Mouse (Mus musculus): Measurements from ENCODE around the gene Cnot10. TPM values are rescaled to one million over a fixed set of nuclear protein-coding genes. Genes with fewer than 3 reads are reported as not detected.
A peak's percentile ranks its signal among the peaks of the same experiment; 100 is the strongest.

Cnot10 gene
- polyA plus RNA-seq, 1 experiment: 61.0 TPM

DNA sequence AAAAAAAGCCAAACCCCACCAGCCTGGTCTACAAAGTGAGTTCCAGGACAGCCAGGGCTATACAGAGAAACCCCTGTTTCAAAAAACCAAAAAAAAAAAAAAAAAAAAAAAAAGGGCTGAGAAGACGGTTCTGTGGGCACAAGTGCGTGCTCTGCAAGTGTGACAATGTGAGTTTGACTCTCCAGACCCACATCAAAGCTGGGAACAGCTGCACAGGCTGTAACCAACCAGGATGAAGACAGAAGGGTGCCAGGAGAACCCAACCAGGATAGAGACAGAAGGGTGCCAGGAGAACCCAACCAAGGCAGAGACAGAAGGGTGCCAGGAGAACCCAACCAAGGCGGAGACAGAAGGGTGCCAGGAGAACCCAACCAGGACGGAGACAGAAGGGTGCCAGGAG is 3.8 kb downstream of the Cnot10 start:
- no peaks in the 10 kb centered on the region for H3K4me1 ChIP-seq (ENCODE audit: control insufficient read depth, insufficient read depth, low read length)
- H3K36me3 ChIP-seq (ENCODE audit: control insufficient read depth, insufficient read depth, low read length, poor library complexity, severe bottlenecking): peaks cover 12% of the 10 kb centered on the region
- H3K4me3 ChIP-seq (ENCODE audit: low read depth, low read length): no peak overlapping the region
- H3K27me3 ChIP-seq (ENCODE audit: control insufficient read depth, insufficient read depth, low read length, poor library complexity, severe bottlenecking): no peaks in the 10 kb centered on the region
- no peak overlapping the region for H3K9ac ChIP-seq (ENCODE audit: low read depth, poor library complexity, severe bottlenecking)
- no peak overlapping the region for H3K27ac ChIP-seq (ENCODE audit: insufficient read depth, low read length)
- TF ChIP-seq CTCF (IDR thresholded peaks at IDR 0.05; ENCODE audit: low read depth, low read length) (no peak), EP300 (IDR thresholded peaks at IDR 0.05; ENCODE audit: insufficient read depth, low read depth, low read length) (no peak), POLR2A (IDR thresholded peaks at IDR 0.05; ENCODE audit: insufficient read depth, low read length) (no peak)
- H3K9me3 ChIP-seq (replicated peaks; ENCODE audit: control insufficient read depth, insufficient read depth, low read length, poor library complexity, severe bottlenecking): no peaks in the 10 kb centered on the region

DNA sequence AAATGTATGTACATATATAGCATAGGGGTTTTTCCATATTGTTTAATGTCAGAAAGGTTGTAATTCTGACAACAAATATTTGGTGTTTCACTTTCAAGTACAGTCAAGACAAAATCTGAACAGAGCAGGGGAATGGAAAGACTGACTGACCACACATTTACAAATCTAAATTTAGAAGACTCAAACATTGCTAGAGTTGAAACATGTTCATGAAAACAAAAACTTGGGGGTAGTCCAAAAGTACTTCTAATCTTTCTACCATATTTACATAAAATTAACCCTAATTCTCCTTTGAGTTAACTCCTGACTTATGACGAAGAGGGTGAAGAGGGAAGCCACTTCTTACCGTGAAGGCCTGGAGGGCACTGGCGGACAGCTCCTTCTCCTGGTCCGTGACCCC is 7.7 kb downstream of the Cnot10 start:
- no peak overlapping the region for H3K4me3 ChIP-seq (ENCODE audit: low read depth, low read length)
- H3K27me3 ChIP-seq (ENCODE audit: control insufficient read depth, insufficient read depth, low read length, poor library complexity, severe bottlenecking): no peaks in the 10 kb centered on the region
- no peak overlapping the region for H3K27ac ChIP-seq (ENCODE audit: insufficient read depth, low read length)
- TF ChIP-seq POLR2A (IDR thresholded peaks at IDR 0.05; ENCODE audit: insufficient read depth, low read length): no peak
- TF ChIP-seq CTCF (IDR thresholded peaks at IDR 0.05; ENCODE audit: low read depth, low read length): no peak
- TF ChIP-seq EP300 (IDR thresholded peaks at IDR 0.05; ENCODE audit: insufficient read depth, low read depth, low read length): no peak
- peaks cover 28% of the 10 kb centered on the region for H3K36me3 ChIP-seq (ENCODE audit: control insufficient read depth, insufficient read depth, low read length, poor library complexity, severe bottlenecking)
- no peaks in the 10 kb centered on the region for H3K4me1 ChIP-seq (ENCODE audit: control insufficient read depth, insufficient read depth, low read length)
- no peaks in the 10 kb centered on the region for H3K9me3 ChIP-seq (replicated peaks; ENCODE audit: control insufficient read depth, insufficient read depth, low read length, poor library complexity, severe bottlenecking)
- H3K9ac ChIP-seq (ENCODE audit: low read depth, poor library complexity, severe bottlenecking): no peak overlapping the region

DNA sequence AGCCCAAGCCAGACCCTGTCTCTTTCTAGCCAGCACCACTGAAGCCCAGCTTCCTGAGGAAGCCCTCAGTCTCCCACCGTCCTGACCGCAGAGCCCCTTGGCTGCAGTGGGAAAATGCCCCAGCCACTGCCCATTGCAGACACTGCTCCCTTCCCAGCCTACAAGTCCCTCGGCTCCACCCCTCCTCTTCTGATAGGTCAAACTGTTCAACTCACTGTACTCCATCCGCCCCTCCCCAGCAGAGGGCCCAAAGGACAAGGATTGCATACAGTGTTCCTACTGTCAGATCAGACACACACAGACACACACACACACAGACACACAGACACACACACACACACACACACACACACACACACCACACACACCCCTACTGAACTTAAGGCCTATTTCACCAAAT is 13.3 kb downstream of the Cnot10 start:
- H3K27ac ChIP-seq (ENCODE audit: insufficient read depth, low read length): no peak overlapping the region
- H3K9ac ChIP-seq (ENCODE audit: low read depth, poor library complexity, severe bottlenecking): no peak overlapping the region
- no peaks in the 10 kb centered on the region for H3K4me1 ChIP-seq (ENCODE audit: control insufficient read depth, insufficient read depth, low read length)
- peaks cover 47% of the 10 kb centered on the region for H3K36me3 ChIP-seq (ENCODE audit: control insufficient read depth, insufficient read depth, low read length, poor library complexity, severe bottlenecking)
- H3K9me3 ChIP-seq (replicated peaks; ENCODE audit: control insufficient read depth, insufficient read depth, low read length, poor library complexity, severe bottlenecking): no peaks in the 10 kb centered on the region
- no peaks in the 10 kb centered on the region for H3K27me3 ChIP-seq (ENCODE audit: control insufficient read depth, insufficient read depth, low read length, poor library complexity, severe bottlenecking)
- no peak overlapping the region for H3K4me3 ChIP-seq (ENCODE audit: low read depth, low read length)
- TF ChIP-seq EP300 (IDR thresholded peaks at IDR 0.05; ENCODE audit: insufficient read depth, low read depth, low read length): no peak
- no peak for TF ChIP-seq CTCF (IDR thresholded peaks at IDR 0.05; ENCODE audit: low read depth, low read length)

DNA sequence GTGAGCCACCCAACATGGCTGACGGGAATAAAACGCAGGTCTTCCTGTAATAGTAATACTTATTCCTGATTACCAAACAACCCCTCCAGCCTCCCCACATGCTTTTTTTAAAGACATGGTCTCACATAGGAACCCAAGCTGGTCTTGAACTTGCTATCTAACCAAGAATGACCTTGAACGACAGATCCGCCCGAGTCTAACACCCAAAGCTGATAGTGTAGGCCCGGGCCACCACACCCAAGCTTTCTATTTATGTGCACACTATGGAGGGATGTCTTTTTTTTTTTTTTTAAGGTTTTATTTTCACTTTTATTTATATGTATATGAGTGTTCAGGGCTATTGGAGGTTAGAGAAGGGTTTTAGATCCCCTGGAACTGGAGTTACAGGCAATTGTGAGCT is 15.8 kb downstream of the Cnot10 start:
- Histone ChIP-seq H3K9ac (ENCODE audit: low read depth, poor library complexity, severe bottlenecking) (no peak overlapping the region), H3K36me3 (ENCODE audit: control insufficient read depth, insufficient read depth, low read length, poor library complexity, severe bottlenecking) (peaks cover 47% of the 10 kb centered on the region), H3K4me1 (ENCODE audit: control insufficient read depth, insufficient read depth, low read length) (no peaks in the 10 kb centered on the region), H3K4me3 (ENCODE audit: low read depth, low read length) (no peak overlapping the region), H3K27ac (ENCODE audit: insufficient read depth, low read length) (peak overlapping the region; percentile 38; the same call in 1 of the 2 replicates), H3K27me3 (ENCODE audit: control insufficient read depth, insufficient read depth, low read length, poor library complexity, severe bottlenecking) (no peaks in the 10 kb centered on the region), H3K9me3 (replicated peaks; ENCODE audit: control insufficient read depth, insufficient read depth, low read length, poor library complexity, severe bottlenecking) (no peaks in the 10 kb centered on the region)
- no peak for TF ChIP-seq POLR2A (IDR thresholded peaks at IDR 0.05; ENCODE audit: insufficient read depth, low read length)
- no peak for TF ChIP-seq EP300 (IDR thresholded peaks at IDR 0.05; ENCODE audit: insufficient read depth, low read depth, low read length)
- TF ChIP-seq CTCF (IDR thresholded peaks at IDR 0.05; ENCODE audit: low read depth, low read length): no peak

DNA sequence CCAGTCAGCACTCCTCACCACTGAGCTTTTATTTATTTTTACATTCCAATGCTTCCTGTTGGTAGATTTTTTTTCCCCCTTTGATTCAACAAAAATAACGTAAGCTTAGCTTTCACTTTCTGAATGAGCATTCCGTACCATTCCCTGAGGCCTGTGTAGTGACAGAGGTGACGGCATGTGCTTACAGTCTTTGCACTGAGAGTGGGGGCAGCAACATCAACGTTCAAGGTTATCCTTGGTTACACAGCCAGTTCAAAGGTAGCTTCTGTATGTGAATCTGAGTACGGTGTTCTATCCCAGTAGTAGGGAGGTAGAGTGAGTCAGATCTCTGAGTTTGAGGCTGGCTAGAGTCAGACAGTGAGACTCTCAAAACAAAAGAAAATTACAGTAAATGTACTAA is 18.8 kb downstream of the Cnot10 start:
- Histone ChIP-seq H3K9ac (ENCODE audit: low read depth, poor library complexity, severe bottlenecking) (no peak overlapping the region), H3K4me3 (ENCODE audit: low read depth, low read length) (no peak overlapping the region), H3K4me1 (ENCODE audit: control insufficient read depth, insufficient read depth, low read length) (no peaks in the 10 kb centered on the region), H3K27ac (ENCODE audit: insufficient read depth, low read length) (no peak overlapping the region), H3K36me3 (ENCODE audit: control insufficient read depth, insufficient read depth, low read length, poor library complexity, severe bottlenecking) (peaks cover 42% of the 10 kb centered on the region), H3K9me3 (replicated peaks; ENCODE audit: control insufficient read depth, insufficient read depth, low read length, poor library complexity, severe bottlenecking) (no peaks in the 10 kb centered on the region), H3K27me3 (ENCODE audit: control insufficient read depth, insufficient read depth, low read length, poor library complexity, severe bottlenecking) (no peaks in the 10 kb centered on the region)
- TF ChIP-seq CTCF (IDR thresholded peaks at IDR 0.05; ENCODE audit: low read depth, low read length) (no peak), POLR2A (IDR thresholded peaks at IDR 0.05; ENCODE audit: insufficient read depth, low read length) (no peak), EP300 (IDR thresholded peaks at IDR 0.05; ENCODE audit: insufficient read depth, low read depth, low read length) (no peak)

DNA sequence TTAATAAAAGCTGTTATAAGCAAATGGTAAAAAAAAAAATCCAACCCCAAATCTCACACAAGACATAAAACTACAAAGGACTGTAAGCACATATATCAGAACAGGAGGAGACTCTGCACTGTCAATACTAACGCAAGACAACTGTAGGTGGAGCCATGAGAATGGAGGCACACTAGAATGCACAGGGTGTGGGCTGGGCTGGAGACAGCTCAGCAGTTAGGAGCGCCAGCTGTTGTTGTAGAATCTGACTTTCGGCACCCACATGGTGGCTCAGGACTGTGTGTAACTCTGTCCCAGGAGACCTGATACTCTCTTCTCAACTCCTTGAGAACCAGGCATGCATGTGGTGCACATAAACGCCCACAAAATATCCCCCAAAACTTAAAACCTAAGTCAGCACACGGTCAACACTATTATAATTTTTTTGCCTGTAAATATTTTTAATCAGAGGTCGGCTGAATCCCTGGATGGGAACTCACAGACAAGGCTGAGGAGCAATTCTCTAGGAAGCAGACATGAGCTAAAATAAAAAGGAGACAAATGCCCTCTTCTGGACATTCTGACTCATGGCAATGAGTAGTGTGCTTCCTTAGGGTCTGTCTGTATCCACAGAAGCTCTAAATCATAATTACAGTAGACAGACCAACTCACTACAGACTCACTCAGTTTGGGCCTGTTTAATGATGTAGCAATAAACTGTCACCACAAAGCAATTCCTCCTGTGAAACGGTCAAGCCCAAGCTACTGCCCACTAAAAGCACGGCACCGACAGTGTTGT is 25.6 kb downstream of the Cnot10 start:
- Histone ChIP-seq H3K9me3 (replicated peaks; ENCODE audit: control insufficient read depth, insufficient read depth, low read length, poor library complexity, severe bottlenecking) (no peaks in the 10 kb centered on the region), H3K9ac (ENCODE audit: low read depth, poor library complexity, severe bottlenecking) (no peak overlapping the region), H3K4me3 (ENCODE audit: low read depth, low read length) (no peak overlapping the region), H3K27me3 (ENCODE audit: control insufficient read depth, insufficient read depth, low read length, poor library complexity, severe bottlenecking) (no peaks in the 10 kb centered on the region), H3K36me3 (ENCODE audit: control insufficient read depth, insufficient read depth, low read length, poor library complexity, severe bottlenecking) (peaks cover 43% of the 10 kb centered on the region), H3K4me1 (ENCODE audit: control insufficient read depth, insufficient read depth, low read length) (peaks cover 2% of the 10 kb centered on the region), H3K27ac (ENCODE audit: insufficient read depth, low read length) (peak overlapping the region; percentile 44)
- TF ChIP-seq EP300 (IDR thresholded peaks at IDR 0.05; ENCODE audit: insufficient read depth, low read depth, low read length): 0 out of 2 replicates have a peak, but pooled peaks have one; percentile 35
- TF ChIP-seq CTCF (IDR thresholded peaks at IDR 0.05; ENCODE audit: low read depth, low read length): no peak

Measured in ES-Bruce4 (cell line).